ENCODE assay signal across 33 mouse cellular contexts in the genomic region with DNA sequence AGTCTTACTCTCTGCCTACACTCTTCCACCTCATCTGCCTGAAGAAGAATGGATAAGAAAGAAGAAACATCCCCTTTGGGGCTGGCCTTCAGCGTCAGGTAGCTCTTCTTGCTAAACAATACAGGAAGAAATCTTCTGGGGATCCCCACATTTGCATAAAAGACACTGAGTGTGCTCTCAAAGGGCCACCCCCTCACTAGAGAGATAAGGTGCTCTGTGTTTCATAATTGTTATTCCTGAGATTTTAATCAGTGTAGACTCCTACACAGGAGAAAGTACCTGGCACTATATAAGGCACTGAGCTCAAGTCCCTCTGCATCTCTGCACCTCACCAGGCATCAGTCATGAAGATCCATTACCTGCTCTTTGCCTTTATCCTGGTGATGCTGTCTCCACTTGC. TPM values are rescaled to one million over a fixed set of nuclear protein-coding genes. Genes with fewer than 3 reads are reported as not detected.
"Had no signal": no experiment of that assay in that cellular context is flagged by ENCODE, and none has a peak within 500 bp of the region (broad histone marks: within the 10 kb centered on the region; RNA-seq: fewer than 3 reads in every experiment).

A gene (plus strand): TSS at position 318 of the 400 bp plus-strand sequence.

- ATAC-seq: hindbrain, embryonic 16.5 days; intestine, embryonic 16.5 days; liver, embryonic 12.5 days had no signal

- H3K4me1 ChIP-seq: heart, embryonic 10.5 days; heart, embryonic 12.5 days; hindbrain, embryonic 10.5 days; hindbrain, embryonic 12.5 days; limb, embryonic 13.5 days; limb, embryonic 15.5 days; liver, embryonic 12.5 days had no signal

- H3K4me2 ChIP-seq: heart, embryonic 12.5 days; hindbrain, embryonic 12.5 days; hindbrain, embryonic 14.5 days; limb, embryonic 13.5 days; limb, embryonic 15.5 days; liver, embryonic 12.5 days had no signal

- H3K27ac ChIP-seq: gastrocnemius, adult 2 months; heart, adult 2 months; heart, embryonic 10.5 days; hindbrain, embryonic 10.5 days; hindbrain, embryonic 12.5 days; hindbrain, embryonic 14.5 days; layer of hippocampus, adult 2 months; limb, embryonic 13.5 days; limb, embryonic 15.5 days; liver, embryonic 12.5 days; liver, embryonic 14.5 days had no signal

- H3K27me3 ChIP-seq: heart, embryonic 12.5 days; hindbrain, embryonic 12.5 days; limb, embryonic 13.5 days; limb, embryonic 15.5 days; liver, embryonic 12.5 days had no signal

- H3K9ac ChIP-seq: heart, embryonic 12.5 days; hindbrain, embryonic 12.5 days; hindbrain, embryonic 14.5 days; limb, embryonic 13.5 days; limb, embryonic 15.5 days; liver, embryonic 12.5 days; liver, embryonic 14.5 days had no signal

- DNase-seq: gastrocnemius, adult 2 months; gastrocnemius, postnatal 10 days; gastrocnemius, postnatal 25 days; heart, adult 2 months; heart, postnatal 10 days; heart, postnatal 4 days; kidney, adult 11 months; kidney, adult 2 months; kidney, postnatal 10 days; kidney, postnatal 25 days; kidney, postnatal 4 days; layer of hippocampus, adult 9-11 months; layer of hippocampus, postnatal 36 days; left cerebral cortex, postnatal 4 days had no signal

- H3K36me3 ChIP-seq: heart, embryonic 10.5 days; heart, embryonic 12.5 days; hindbrain, embryonic 10.5 days; hindbrain, embryonic 12.5 days; limb, embryonic 13.5 days; limb, embryonic 15.5 days; liver, embryonic 12.5 days had no signal

- H3K9me3 ChIP-seq: heart, embryonic 12.5 days; hindbrain, embryonic 12.5 days; liver, embryonic 12.5 days had no signal

- H3K4me3 ChIP-seq: gastrocnemius, adult 2 months; heart, adult 2 months; heart, embryonic 10.5 days; heart, embryonic 12.5 days; hindbrain, embryonic 10.5 days; hindbrain, embryonic 12.5 days; layer of hippocampus, adult 2 months; limb, embryonic 13.5 days; limb, embryonic 15.5 days; liver, embryonic 12.5 days had no signal

RNA-seq across cellular contexts. Expression of the gene that starts here (rescaled TPM):
- polyA plus RNA-seq: heart, adult 2 months; heart, embryonic 10.5 days; heart, embryonic 12.5 days; heart, embryonic 14.5 days; heart, embryonic 16.5 days; hindbrain, embryonic 10.5 days; hindbrain, embryonic 12.5 days; hindbrain, embryonic 14.5 days; hindbrain, embryonic 16.5 days; intestine, embryonic 14.5 days; intestine, embryonic 16.5 days; kidney, adult 2 months; kidney, embryonic 14.5 days; kidney, embryonic 16.5 days; limb, embryonic 11.5 days; limb, embryonic 13.5 days; limb, embryonic 15.5 days; liver, adult 2 months; liver, embryonic 12.5 days; liver, embryonic 14.5 days had no signal
